Mouse (Mus musculus): ENCODE data around the gene Akr1c14.

DNA sequence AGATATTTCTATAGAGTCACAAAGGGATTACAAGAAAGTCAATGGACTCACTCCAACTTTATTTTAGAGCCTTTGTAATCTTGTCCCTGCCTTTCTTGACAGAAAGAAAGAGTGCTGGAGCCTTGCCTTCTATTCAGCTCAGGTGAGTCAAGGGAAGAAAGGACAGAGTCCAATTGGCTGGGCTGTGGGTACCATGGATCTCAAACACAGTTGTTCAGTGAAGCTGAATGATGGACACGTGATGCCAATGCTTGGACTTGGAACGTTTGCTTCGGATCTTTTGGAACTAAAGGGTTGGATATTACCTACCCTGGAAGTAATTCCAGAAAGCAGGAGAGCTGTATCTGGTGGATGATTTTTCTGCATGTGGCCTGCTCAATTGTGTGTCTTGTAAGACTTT lies 13.8 kb upstream of the Akr1c14 start:
- TF ChIP-seq CTCF (IDR thresholded peaks at IDR 0.05; ENCODE audit: control insufficient read depth, insufficient read depth, insufficient read length), result no peak
- TF ChIP-seq MYOD1 (IDR thresholded peaks at IDR 0.05; ENCODE audit: control insufficient read depth, insufficient read length, low read depth), result no peak
- TF ChIP-seq MAX (IDR thresholded peaks at IDR 0.05), result no peak
- no peak for TF ChIP-seq USF1 (IDR thresholded peaks at IDR 0.05; ENCODE audit: low read depth)
- TF ChIP-seq CEBPB (IDR thresholded peaks at IDR 0.05; ENCODE audit: low read depth), result no peak
- TF ChIP-seq MYOG (IDR thresholded peaks at IDR 0.05; ENCODE audit: control insufficient read depth, extremely low read depth, insufficient read length), result no peak
- TF ChIP-seq FOSL1 (IDR thresholded peaks at IDR 0.05; ENCODE audit: insufficient read depth, low read length, poor library complexity, severe bottlenecking), result no peak
